Mouse (Mus musculus) CH12.LX (cell line): Measurements from ENCODE around the gene Fam3c. TPM values are rescaled to one million over a fixed set of nuclear protein-coding genes. Genes with fewer than 3 reads are reported as not detected.
A peak's percentile ranks its signal among the peaks of the same experiment; 100 is the strongest.

Experiments
- DNase-seq: peaks from one replicate; pipeline ENCODE4 v3.0.0-alpha.2; 2013; ENCODE audit errors: extremely low read depth
- H3K27ac ChIP-seq: 2 replicates; pipeline ENCODE4 v1.5.1; 2012; ENCODE audit warnings: low read depth, mild to moderate bottlenecking, control low read depth, moderate library complexity; ENCODE audit not compliant: insufficient read depth
- H3K27me3 ChIP-seq: replicated peaks from 2 replicates; pipeline ENCODE3; 2012; ENCODE audit warnings: inconsistent platforms
- H3K36me3 ChIP-seq, 2 experiments: replicated peaks in 1 of 2; 2 replicates each; pipeline versions ENCODE3 to v1.6.1; 2012; ENCODE audit warnings: inconsistent platforms in 1 of 2, low read length in 1 of 2, mild to moderate bottlenecking in 1 of 2, mixed read lengths in 1 of 2, moderate library complexity in 1 of 2; ENCODE audit not compliant: control insufficient read depth in 1 of 2, insufficient read depth in 1 of 2
- H3K4me1 ChIP-seq, 2 experiments: 2 replicates each; pipeline ENCODE4 v1.6.1; 2012; ENCODE audit warnings: inconsistent platforms in 1 of 2, moderate library complexity in 1 of 2; ENCODE audit not compliant: insufficient read depth in 2 of 2, control insufficient read depth in 1 of 2
- H3K4me2 ChIP-seq: 2 replicates; pipeline ENCODE4 v1.6.1; 2012; ENCODE audit warnings: low read depth, mild to moderate bottlenecking, control low read depth; ENCODE audit not compliant: poor library complexity, insufficient read depth, severe bottlenecking
- H3K4me3 ChIP-seq, 3 experiments: fragments of 150-350 bp in 1 of 3; sonication (generic) in 1 of 3; replicated peaks in 1 of 3; 2 replicates each; pipeline versions ENCODE3 to v1.5.1; 2011 to 2012; ENCODE audit warnings: low read depth in 2 of 3, low read length in 2 of 3, mild to moderate bottlenecking in 2 of 3, moderate library complexity in 2 of 3, control low read depth in 1 of 3, improper control_type of control experiment in 1 of 3, inconsistent platforms in 1 of 3, mixed read lengths in 1 of 3; ENCODE audit not compliant: poor library complexity in 1 of 3
- H3K79me2 ChIP-seq: replicated peaks from 2 replicates; pipeline ENCODE4 v1.6.1; 2012; ENCODE audit warnings: mild to moderate bottlenecking, moderate library complexity; ENCODE audit not compliant: control insufficient read depth, poor library complexity, insufficient read depth, severe bottlenecking; ENCODE audit errors: extremely low read depth
- H3K9ac ChIP-seq: 2 replicates; pipeline ENCODE4 v1.6.1; 2012; ENCODE audit warnings: low read depth, mild to moderate bottlenecking, control low read depth, moderate library complexity; ENCODE audit not compliant: insufficient read depth
- H3K9me3 ChIP-seq: replicated peaks from 2 replicates; pipeline ENCODE3; 2012; ENCODE audit warnings: low read length, inconsistent platforms, mixed read lengths
- E2F4 ChIP-seq: IDR thresholded peaks from 2 replicates; pipeline ENCODE4 v1.6.1; 2011; ENCODE audit warnings: low read depth, low read length, improper control_type of control experiment; ENCODE audit not compliant: insufficient replicate concordance
- EP300 ChIP-seq: IDR thresholded peaks from 2 replicates; pipeline ENCODE4 v1.6.1; 2011; ENCODE audit warnings: low read length, improper control_type of control experiment
- ETS1 ChIP-seq: conservative IDR thresholded peaks from 2 replicates; pipeline ENCODE4 v1.6.1; 2012; ENCODE audit warnings: low read depth, mild to moderate bottlenecking, inconsistent platforms, low read length, improper control_type of control experiment, moderate library complexity
- GABPA ChIP-seq: IDR thresholded peaks from 2 replicates; pipeline ENCODE4 v1.6.1; 2012; ENCODE audit warnings: low read depth, low read length, improper control_type of control experiment, inconsistent platforms; ENCODE audit not compliant: insufficient replicate concordance
- IRF4 ChIP-seq: IDR thresholded peaks from 2 replicates; pipeline ENCODE4 v1.6.1; 2014; ENCODE audit warnings: low read depth, mild to moderate bottlenecking, inconsistent platforms, low read length, improper control_type of control experiment
- JUN ChIP-seq: IDR thresholded peaks from 2 replicates; pipeline ENCODE4 v1.6.1; 2011; ENCODE audit warnings: low read depth, mild to moderate bottlenecking, low read length, improper control_type of control experiment, moderate library complexity; ENCODE audit not compliant: insufficient read depth
- MAFK ChIP-seq: IDR thresholded peaks from 2 replicates; pipeline ENCODE4 v1.6.1; 2011; ENCODE audit warnings: low read length, improper control_type of control experiment; ENCODE audit not compliant: insufficient replicate concordance
- MAZ ChIP-seq: IDR thresholded peaks from 2 replicates; pipeline ENCODE4 v1.6.1; 2012; ENCODE audit warnings: low read depth, mild to moderate bottlenecking, inconsistent platforms, low read length, improper control_type of control experiment, moderate library complexity
- MXI1 ChIP-seq: IDR thresholded peaks from 2 replicates; pipeline ENCODE4 v1.6.1; 2011; ENCODE audit warnings: mild to moderate bottlenecking, low read depth, low read length, improper control_type of control experiment
- NRF1 ChIP-seq: IDR thresholded peaks from 2 replicates; pipeline ENCODE4 v1.6.1; 2014; ENCODE audit warnings: low read depth, mild to moderate bottlenecking, inconsistent platforms, low read length, improper control_type of control experiment, moderate library complexity
- RAD21 ChIP-seq: IDR thresholded peaks from 2 replicates; pipeline ENCODE4 v1.6.1; 2011; ENCODE audit warnings: low read depth, mild to moderate bottlenecking, low read length, improper control_type of control experiment, moderate library complexity
- SIN3A ChIP-seq: IDR thresholded peaks from 2 replicates; pipeline ENCODE4 v1.6.1; 2012; ENCODE audit warnings: low read length, improper control_type of control experiment, inconsistent platforms
- SMC3 ChIP-seq: IDR thresholded peaks from 2 replicates; pipeline ENCODE4 v1.6.1; 2011; ENCODE audit warnings: low read depth, low read length, improper control_type of control experiment
- TCF12 ChIP-seq: IDR thresholded peaks from 2 replicates; pipeline ENCODE4 v1.6.1; 2014; ENCODE audit warnings: low read depth, mild to moderate bottlenecking, inconsistent platforms, low read length, improper control_type of control experiment
- UBTF ChIP-seq: IDR thresholded peaks from 2 replicates; pipeline ENCODE4 v1.6.1; 2012; ENCODE audit warnings: low read depth, mild to moderate bottlenecking, inconsistent platforms, low read length, improper control_type of control experiment, moderate library complexity
- USF1 ChIP-seq: IDR thresholded peaks from 2 replicates; pipeline ENCODE4 v1.6.1; 2014; ENCODE audit warnings: low read depth, mild to moderate bottlenecking, inconsistent platforms, low read length, improper control_type of control experiment
- USF2 ChIP-seq: conservative IDR thresholded peaks from 2 replicates; pipeline ENCODE4 v1.6.1; 2011; ENCODE audit warnings: low read depth, low read length, improper control_type of control experiment
- ZKSCAN1 ChIP-seq: IDR thresholded peaks from 2 replicates; pipeline ENCODE4 v1.6.1; 2012; ENCODE audit warnings: low read depth, inconsistent platforms, low read length, improper control_type of control experiment, borderline replicate concordance
- dilution Hi-C: fragments of 300-500 bp; cut with MboI; formaldehyde crosslinking; loops from 2 replicates; pipeline ENCODE4 v1.14.3; 2020; ENCODE audit warnings: low sequenced_read_pairs; ENCODE audit not compliant: extremely low pct_unique_long_range_greater_than_20kb, extremely low pct_ligation_motif_present
- in situ Hi-C: fragments of 300-500 bp; cut with MboI; formaldehyde crosslinking; loops from 3 replicates; pipeline ENCODE4 v1.14.3; 2019; ENCODE audit warnings: low sequenced_read_pairs, low pct_ligation_motif_present, low pct_unique_long_range_greater_than_20kb, mixed read lengths
- polyA plus RNA-seq: library from polyadenylated mRNA; unstranded; fragments of >175 nt; gene quantifications from 2 replicates; pipeline ENCODE4 v1.2.1, GENCODE M21; 2012; ENCODE audit warnings: low read depth; ENCODE audit not compliant: insufficient read length
- total RNA-seq, 2 experiments: library from RNA; depleted of rRNA; stranded (reverse); fragments of 300-350 nt in 1 of 2; fragments of >200 nt in 1 of 2; gene quantifications; 2 replicates each; pipeline ENCODE4 v1.2.3; 2012 to 2014

Fam3c gene
- total and polyA plus RNA-seq, 3 experiments, result 61.9 to 155 (median 95.9) TPM

GRCm38 (mm10) chr6:22354031-22354430 is 2.0 kb downstream of the Fam3c start:
- in situ Hi-C loops, result no loop called here

DNA sequence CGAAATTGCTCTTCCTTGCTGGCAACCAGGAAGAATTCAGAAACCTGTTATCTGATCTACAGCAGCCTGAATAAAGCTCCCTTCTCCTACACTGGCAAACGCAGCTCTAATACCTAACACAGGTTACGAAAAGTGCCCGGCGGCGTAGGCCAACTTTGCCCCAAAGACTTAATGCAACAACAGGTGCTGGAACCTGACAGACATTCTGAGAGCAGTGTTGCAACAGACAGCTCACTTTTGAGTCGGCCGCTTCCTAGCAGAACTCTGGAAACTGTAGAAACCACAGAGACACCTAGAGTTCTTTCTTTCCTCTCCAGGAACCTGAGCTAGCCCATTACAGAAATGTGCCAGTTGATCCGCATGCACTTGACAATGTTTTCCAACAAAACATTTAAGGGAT is 4.5 kb downstream of the Fam3c start:
- peaks cover 89% of the 10 kb centered on the region for H3K79me2 ChIP-seq
- H3K9me3 ChIP-seq, result no peaks in the 10 kb centered on the region
- no peaks in the 10 kb centered on the region for H3K36me3 ChIP-seq
- H3K27ac ChIP-seq, result peak overlapping the region; percentile 75
- peak overlapping the region; percentile 14 to 99 (median 77) for H3K4me3 ChIP-seq
- dilution Hi-C loops, result no loop called here
- peak; percentile 57; the same call in 1 of the 2 replicates for TF ChIP-seq SIN3A
- no peak for TF ChIP-seq UBTF
- TF ChIP-seq MXI1, result 0 out of 2 replicates have a peak, but pooled peaks have one; percentile 35
- no peak for TF ChIP-seq MAZ
- 0 out of 2 replicates have a peak, but pooled peaks have one; percentile 8 for TF ChIP-seq JUN
- no peak for TF ChIP-seq GABPA
- peak; percentile 15; the same call in 1 of the 2 replicates for TF ChIP-seq RAD21
- peak; percentile 37; the same call in 1 of the 2 replicates for TF ChIP-seq TCF12
- no peak for TF ChIP-seq ETS1
- peak; percentile 30; the same call in 1 of the 2 replicates for TF ChIP-seq EP300
- TF ChIP-seq IRF4, result peak; percentile 59; the same call in 1 of the 2 replicates
- TF ChIP-seq MAFK, result 0 out of 2 replicates have a peak, but pooled peaks have one; percentile 5
- no peaks in the 10 kb centered on the region for H3K27me3 ChIP-seq
- H3K4me1 ChIP-seq, result peaks cover 0 to 45% of the 10 kb centered on the region in 2 experiments; a peak in 3 of 4 replicates
- peak overlapping the region; percentile 57 for H3K4me2 ChIP-seq
- peak overlapping the region; percentile 91 for H3K9ac ChIP-seq
- no peak for DNase-seq
- in situ Hi-C loops, result no loop called here

More at GRCm38 (mm10) chr6:22354031-22354430, 2.0 kb downstream of the Fam3c start:
- no peak for TF ChIP-seq ZKSCAN1
- TF ChIP-seq NRF1, result no peak
- TF ChIP-seq E2F4, result no peak
- no peak for TF ChIP-seq EP300
- TF ChIP-seq RAD21, result no peak
- TF ChIP-seq SMC3, result no peak
- TF ChIP-seq SIN3A, result no peak; the same call in 1 of the 2 replicates
- TF ChIP-seq USF2, result no peak
- no peak for TF ChIP-seq USF1
- dilution Hi-C loops, result no loop called here
- Histone ChIP-seq H3K27ac (peak overlapping the region; percentile 76), H3K4me3 (peak overlapping the region; percentile 77 to 99 (median 99)), H3K36me3 (no peaks in the 10 kb centered on the region), H3K79me2 (peaks cover 66% of the 10 kb centered on the region), H3K4me2 (peak overlapping the region; percentile 57), H3K27me3 (no peaks in the 10 kb centered on the region), H3K9me3 (peaks cover 3% of the 10 kb centered on the region), H3K9ac (peak overlapping the region; percentile 91), H3K4me1 (peaks cover 3 to 27% of the 10 kb centered on the region in 2 experiments)
- no peak for DNase-seq
